Mouse (Mus musculus): ENCODE results near the gene Ube2g2. TPM values are rescaled to one million over a fixed set of nuclear protein-coding genes. Genes with fewer than 3 reads are reported as not detected.
A peak's percentile ranks its signal among the peaks of the same experiment; 100 is the strongest.
"Not testable (repeated sequence)": the region's sequence is repeated elsewhere in the genome, so short reads cannot be mapped to it uniquely, and the experiment has no call there.

Gene Ube2g2
- polyA plus RNA-seq, 1 experiment from 2014 or later: 82.3 TPM

DNA sequence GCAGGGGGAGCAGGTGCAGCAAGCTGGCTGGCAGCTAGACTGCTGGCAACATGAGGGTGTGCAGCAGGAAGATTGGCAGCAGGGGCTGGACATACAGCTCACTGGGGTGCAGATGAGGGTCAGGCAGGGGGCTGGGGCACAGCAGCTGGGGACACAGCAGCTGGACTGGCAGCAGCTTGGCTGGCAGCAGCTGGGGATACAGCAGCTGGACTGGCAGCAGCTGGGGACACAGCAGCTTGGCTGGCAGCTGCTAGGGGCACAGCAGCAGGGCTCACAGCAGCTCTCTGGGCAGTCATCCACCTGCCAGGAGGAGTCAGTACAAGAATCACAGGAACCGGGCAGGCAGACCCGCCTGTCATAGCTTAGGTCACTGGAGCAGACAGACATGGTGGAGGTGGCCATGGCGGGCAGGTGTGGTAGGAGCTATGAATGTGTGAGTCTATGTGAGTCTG is 68.3 kb downstream of the Ube2g2 start, which contains the start of gene Gm19402:
TSS of gene Gm19402 (minus strand) at position 402 of the 452 bp plus-strand sequence.
- peaks cover 38% of the 10 kb centered on the region for H3K27me3 ChIP-seq

More for the DNA sequence above, 68.3 kb downstream of the Ube2g2 start, which contains the start of gene Gm19402:
- peaks cover 17% of the 10 kb centered on the region for H3K4me1 ChIP-seq
- H3K9ac ChIP-seq; ATAC-seq (ENCODE audit: low FRiP score); H3K4me3 ChIP-seq; H3K4me2 ChIP-seq (replicated peaks); H3K9me3 ChIP-seq (replicated peaks); H3K27ac ChIP-seq; H3K36me3 ChIP-seq: not testable (repeated sequence)
- 71% methylated on average over 3 of the region's 3 CpGs for WGBS

MicroRNA genes within 50 kb of the gene (microRNA counts, 519-probe panel; counts per million panel counts)
- microRNA mmu-miR-1930: 470 counts per million, percentile 58 among the panel's probes with 10 or more counts

Small RNA genes within 50 kb of the gene (microRNA-seq; reads per million reads assigned to microRNA genes)
- gene Mir1930: 13.6 reads per million, percentile 24 among the genes with 10 or more reads in this experiment

Other genes starting within 250 kb of the Ube2g2 start
- 10.3 and 10.6 TPM in 2 replicates for gene Adarb1, start 204.0 kb upstream of the Ube2g2 start, polyA plus RNA-seq (2016; fragmentation: Nextera tagmentation; extraction: Ambion mirVana)
- 47.3 and 48.0 TPM in 2 replicates for gene Fam207a, start 106.5 kb upstream of the Ube2g2 start, polyA plus RNA-seq (2016; fragmentation: Nextera tagmentation; extraction: Ambion mirVana)
- 0.70 and 1.6 TPM in 2 replicates for gene Itgb2, start 92.0 kb upstream of the Ube2g2 start, polyA plus RNA-seq (2016; fragmentation: Nextera tagmentation; extraction: Ambion mirVana)
- 77.2 and 78.8 TPM in 2 replicates for gene Pttg1ip, start 40.6 kb upstream of the Ube2g2 start, polyA plus RNA-seq (2016; fragmentation: Nextera tagmentation; extraction: Ambion mirVana)
- gene Sumo3, start 16.2 kb upstream of the Ube2g2 start, polyA plus RNA-seq (2016; fragmentation: Nextera tagmentation; extraction: Ambion mirVana): 276 and 287 TPM in 2 replicates
- gene Gm49325, start 16.1 kb upstream of the Ube2g2 start, polyA plus RNA-seq (2016; fragmentation: Nextera tagmentation; extraction: Ambion mirVana): 13.2 and 13.3 TPM in 2 replicates
- gene Tspear, start 64.3 kb downstream of the Ube2g2 start, polyA plus RNA-seq (2016; fragmentation: Nextera tagmentation; extraction: Ambion mirVana): 0.48 and 1.2 TPM in 2 replicates
- not detected in 2 replicates for gene Gm19402, start 68.5 kb downstream of the Ube2g2 start, polyA plus RNA-seq (2016; fragmentation: Nextera tagmentation; extraction: Ambion mirVana)
- not detected in 2 replicates for gene Gm9508, start 75.0 kb downstream of the Ube2g2 start, polyA plus RNA-seq (2016; fragmentation: Nextera tagmentation; extraction: Ambion mirVana)
- not detected in 2 replicates for gene Gm10272, start 84.4 kb downstream of the Ube2g2 start, polyA plus RNA-seq (2016; fragmentation: Nextera tagmentation; extraction: Ambion mirVana)
- gene Gm10024, start 89.2 kb downstream of the Ube2g2 start, polyA plus RNA-seq (2016; fragmentation: Nextera tagmentation; extraction: Ambion mirVana): not detected in 2 replicates
- gene Gm10142, start 93.5 kb downstream of the Ube2g2 start, polyA plus RNA-seq (2016; fragmentation: Nextera tagmentation; extraction: Ambion mirVana): not detected in 2 replicates
- gene Krtap12-1, start 98.3 kb downstream of the Ube2g2 start, polyA plus RNA-seq (2016; fragmentation: Nextera tagmentation; extraction: Ambion mirVana): not detected in 2 replicates
- gene Gm10100, start 104.2 kb downstream of the Ube2g2 start, polyA plus RNA-seq (2016; fragmentation: Nextera tagmentation; extraction: Ambion mirVana): not detected in 2 replicates
- not detected in 2 replicates for gene Gm18596, start 120.4 kb downstream of the Ube2g2 start, polyA plus RNA-seq (2016; fragmentation: Nextera tagmentation; extraction: Ambion mirVana)
- not detected in 2 replicates for gene Gm9736, start 129.1 kb downstream of the Ube2g2 start, polyA plus RNA-seq (2016; fragmentation: Nextera tagmentation; extraction: Ambion mirVana)
- not detected in 2 replicates for gene Gm3233, start 137.4 kb downstream of the Ube2g2 start, polyA plus RNA-seq (2016; fragmentation: Nextera tagmentation; extraction: Ambion mirVana)
- not detected in 2 replicates for gene Gm3238, start 149.1 kb downstream of the Ube2g2 start, polyA plus RNA-seq (2016; fragmentation: Nextera tagmentation; extraction: Ambion mirVana)
- not detected in 2 replicates for gene Gm7138, start 154.7 kb downstream of the Ube2g2 start, polyA plus RNA-seq (2016; fragmentation: Nextera tagmentation; extraction: Ambion mirVana)
- gene Gm3250, start 160.3 kb downstream of the Ube2g2 start, polyA plus RNA-seq (2016; fragmentation: Nextera tagmentation; extraction: Ambion mirVana): not detected in 2 replicates
- not detected in 2 replicates for gene Gm7137, start 165.9 kb downstream of the Ube2g2 start, polyA plus RNA-seq (2016; fragmentation: Nextera tagmentation; extraction: Ambion mirVana)
- not detected in 2 replicates for gene Gm9639, start 172.8 kb downstream of the Ube2g2 start, polyA plus RNA-seq (2016; fragmentation: Nextera tagmentation; extraction: Ambion mirVana)
- not detected in 2 replicates for gene Gm19668, start 176.9 kb downstream of the Ube2g2 start, polyA plus RNA-seq (2016; fragmentation: Nextera tagmentation; extraction: Ambion mirVana)
- gene Gm9507, start 189.6 kb downstream of the Ube2g2 start, polyA plus RNA-seq (2016; fragmentation: Nextera tagmentation; extraction: Ambion mirVana): not detected in 2 replicates
- 0.31 TPM in 1 of 2 replicates, not detected in the other for gene Gm2696, start 192.4 kb downstream of the Ube2g2 start, polyA plus RNA-seq (2016; fragmentation: Nextera tagmentation; extraction: Ambion mirVana)
- gene Krtap10-4, start 204.8 kb downstream of the Ube2g2 start, polyA plus RNA-seq (2016; fragmentation: Nextera tagmentation; extraction: Ambion mirVana): not detected in 2 replicates
- not detected in 2 replicates for gene Krtap10-10, start 213.7 kb downstream of the Ube2g2 start, polyA plus RNA-seq (2016; fragmentation: Nextera tagmentation; extraction: Ambion mirVana)
- not detected in 2 replicates for gene Gm36176, start 224.5 kb downstream of the Ube2g2 start, polyA plus RNA-seq (2016; fragmentation: Nextera tagmentation; extraction: Ambion mirVana)
- not detected in 2 replicates for gene Gm10318, start 230.6 kb downstream of the Ube2g2 start, polyA plus RNA-seq (2016; fragmentation: Nextera tagmentation; extraction: Ambion mirVana)
- not detected in 2 replicates for gene Gm3285, start 239.7 kb downstream of the Ube2g2 start, polyA plus RNA-seq (2016; fragmentation: Nextera tagmentation; extraction: Ambion mirVana)